8 mouse cellular contexts compared by ENCODE assay signal in genomic region chr1:172325680-172326535, GRCm38 (mm10). TPM values are rescaled to one million over a fixed set of nuclear protein-coding genes. Genes with fewer than 3 reads are reported as not detected.
A peak's percentile ranks its signal among the peaks of the same experiment; 100 is the strongest.
DNase-seq lines count a peak whose midpoint lies in the region.

No protein-coding gene starts in this region.

- intact Hi-C loops in heart, postnatal 10 days (cut with DNase I) = loop anchor here (2.0 kb wide), 1 partner anchor 31 kb away; no protein-coding TSS in a partner anchor

- peak; percentile 75 for DNase-seq in CD4-positive helper T cell, adult 2 months (ENCODE audit: low read depth, low spot score)
- DNase-seq in ZHBTc4 (ENCODE audit: low read depth, low spot score) = peak; percentile 87
- peak; percentile 83 for DNase-seq in embryo, embryonic 11 days
- DNase-seq in heart, postnatal 10 days = peak; percentile 68 to 69
- DNase-seq in kidney, postnatal 25 days = peak; percentile 85 to 87
- peak; percentile 74 for DNase-seq in lung, postnatal 14 days
- peak; percentile 60 for DNase-seq in retina, postnatal 7 days (ENCODE audit: low read depth, low spot score)
- DNase-seq in urinary bladder, adult 2 months (ENCODE audit: low spot score) = peak; percentile 68

RNA-seq across cellular contexts. Expression of gene Kcnj9, which starts 3.2 kb away (rescaled TPM):
- total RNA-seq in heart, postnatal 10 days (2021) = not detected
- polyA plus RNA-seq in urinary bladder, adult 2 months (2012; rRNA removed) = 0.04 and 0.23 TPM in 2 replicates

RNA-seq across cellular contexts. Expression of gene Kcnj10, which starts 15.1 kb away (rescaled TPM):
- total RNA-seq in heart, postnatal 10 days (2021) = under 1 TPM; 0.05 to 0.19 TPM
- 0.39 and 0.52 TPM in 2 replicates for polyA plus RNA-seq in urinary bladder, adult 2 months (2012; rRNA removed)

RNA-seq across cellular contexts. Expression of gene Atp1a2, which starts 28.0 kb away (rescaled TPM):
- 100 to 1,000 TPM; 228 to 235 TPM for total RNA-seq in heart, postnatal 10 days (2021)
- 44.1 and 57.0 TPM in 2 replicates for polyA plus RNA-seq in urinary bladder, adult 2 months (2012; rRNA removed)

RNA-seq across cellular contexts. Expression of gene Pigm, which starts 50.4 kb away (rescaled TPM):
- total RNA-seq in heart, postnatal 10 days (2021) = 1 to 10 TPM; 9.1 TPM
- polyA plus RNA-seq in urinary bladder, adult 2 months (2012; rRNA removed) = 10.3 and 11.5 TPM in 2 replicates

Comparison
In these comparisons a context has a peak if more than half of its experiments do, and no peak if none do; other contexts are left out.
1. Peak in every context shown above with its lines: DNase-seq.